29 mouse cellular contexts compared by ENCODE assay signal in genomic region chr5:81201885-81202284, GRCm38 (mm10).
DNase-seq lines count a peak whose midpoint lies in the region; ATAC-seq and TF ChIP-seq lines count a peak whose summit lies in the region.
"Had no signal": no experiment of that assay in that cellular context is flagged by ENCODE, and none has a peak within 500 bp of the region (broad histone marks: within the 10 kb centered on the region; RNA-seq: fewer than 3 reads in every experiment).

No protein-coding gene starts in this region.

- H3K4me1 ChIP-seq in forebrain, embryonic 13.5 days, result no peaks in the 10 kb centered on the region
- no peaks in the 10 kb centered on the region for H3K4me1 ChIP-seq in forebrain, embryonic 10.5 days
- H3K4me1 ChIP-seq in midbrain, embryonic 12.5 days, result no peaks in the 10 kb centered on the region
- H3K4me1 ChIP-seq in midbrain, postnatal 0 days (ENCODE audit: insufficient read depth, low read length), result no peaks in the 10 kb centered on the region; the same call in 1 of the 2 replicates
- peaks cover 3% of the 10 kb centered on the region for H3K4me1 ChIP-seq in midbrain, embryonic 13.5 days (replicated peaks)
- H3K4me1 ChIP-seq: embryonic facial prominence, embryonic 13.5 days; liver, embryonic 12.5 days; megakaryocyte, embryonic 14.5 days; stomach, embryonic 15.5 days had no signal

- no peak overlapping the region for H3K4me2 ChIP-seq in forebrain, embryonic 13.5 days
- H3K4me2 ChIP-seq in midbrain, embryonic 12.5 days (replicated peaks), result no peak overlapping the region
- no peak overlapping the region for H3K4me2 ChIP-seq in midbrain, postnatal 0 days (ENCODE audit: low read depth, low read length, poor library complexity, severe bottlenecking)
- H3K4me2 ChIP-seq in midbrain, embryonic 13.5 days (replicated peaks), result no peak overlapping the region
- H3K4me2 ChIP-seq: embryonic facial prominence, embryonic 13.5 days; hindbrain, embryonic 14.5 days; liver, embryonic 12.5 days; stomach, embryonic 15.5 days had no signal

- H3K4me3 ChIP-seq in forebrain, embryonic 13.5 days, result no peak overlapping the region
- H3K4me3 ChIP-seq in forebrain, embryonic 10.5 days, result no peak overlapping the region
- H3K4me3 ChIP-seq in midbrain, embryonic 12.5 days, result no peak overlapping the region
- no peak overlapping the region for H3K4me3 ChIP-seq in midbrain, postnatal 0 days (ENCODE audit: low read depth, low read length)
- no peak overlapping the region for H3K4me3 ChIP-seq in midbrain, embryonic 13.5 days (replicated peaks)
- H3K4me3 ChIP-seq: embryonic facial prominence, embryonic 13.5 days; liver, embryonic 12.5 days; megakaryocyte, embryonic 14.5 days; stomach, embryonic 15.5 days had no signal

- no peaks in the 10 kb centered on the region for H3K9me3 ChIP-seq in forebrain, embryonic 13.5 days (replicated peaks)
- H3K9me3 ChIP-seq in forebrain, embryonic 10.5 days, result no peaks in the 10 kb centered on the region
- no peaks in the 10 kb centered on the region for H3K9me3 ChIP-seq in midbrain, embryonic 12.5 days
- H3K9me3 ChIP-seq in midbrain, postnatal 0 days (ENCODE audit: low read length), result no peaks in the 10 kb centered on the region
- H3K9me3 ChIP-seq in midbrain, embryonic 13.5 days, result no peaks in the 10 kb centered on the region
- H3K9me3 ChIP-seq: embryonic facial prominence, embryonic 13.5 days; liver, embryonic 12.5 days; megakaryocyte, embryonic 14.5 days; stomach, embryonic 15.5 days had no signal

- peak; percentile 85 for ATAC-seq in forebrain, embryonic 13.5 days
- peak; percentile 92 for ATAC-seq in midbrain, embryonic 12.5 days (ENCODE audit: low FRiP score, low read depth)
- no peak for ATAC-seq in midbrain, postnatal 0 days (ENCODE audit: low FRiP score)
- ATAC-seq in midbrain, embryonic 13.5 days, result peak; percentile 91
- ATAC-seq: intestine, embryonic 16.5 days; liver, embryonic 12.5 days; liver, postnatal 0 days had no signal

- H3K27ac ChIP-seq in forebrain, embryonic 13.5 days, result no peak overlapping the region
- H3K27ac ChIP-seq in forebrain, embryonic 10.5 days, result no peak overlapping the region
- no peak overlapping the region for H3K27ac ChIP-seq in midbrain, embryonic 12.5 days (replicated peaks)
- H3K27ac ChIP-seq in midbrain, postnatal 0 days (ENCODE audit: low read depth, low read length), result no peak overlapping the region
- no peak overlapping the region for H3K27ac ChIP-seq in midbrain, embryonic 13.5 days
- H3K27ac ChIP-seq: embryonic facial prominence, embryonic 13.5 days; hindbrain, embryonic 14.5 days; liver, embryonic 12.5 days; stomach, embryonic 15.5 days had no signal

- WGBS in forebrain, embryonic 13.5 days, result 50% methylated on average over 4 of the region's 4 CpGs
- 92% methylated on average over 4 of the region's 4 CpGs for WGBS in forebrain, embryonic 10.5 days
- WGBS in midbrain, embryonic 12.5 days, result 42% methylated on average over 4 of the region's 4 CpGs
- WGBS in midbrain, postnatal 0 days, result 31% methylated on average over 4 of the region's 4 CpGs
- WGBS in midbrain, embryonic 13.5 days, result 22% methylated on average over 4 of the region's 4 CpGs

- no peak overlapping the region for H3K9ac ChIP-seq in forebrain, embryonic 13.5 days
- no peak overlapping the region for H3K9ac ChIP-seq in midbrain, embryonic 12.5 days (replicated peaks)
- no peak overlapping the region for H3K9ac ChIP-seq in midbrain, postnatal 0 days (replicated peaks; ENCODE audit: low read length, poor library complexity, severe bottlenecking)
- no peak overlapping the region for H3K9ac ChIP-seq in midbrain, embryonic 13.5 days (replicated peaks)
- H3K9ac ChIP-seq: embryonic facial prominence, embryonic 13.5 days; hindbrain, embryonic 14.5 days; liver, embryonic 12.5 days; liver, postnatal 0 days; stomach, embryonic 15.5 days had no signal

- no peak for TF ChIP-seq CTCF in midbrain, postnatal 0 days (IDR thresholded peaks at IDR 0.05)

- H3K36me3 ChIP-seq in forebrain, embryonic 13.5 days (ENCODE audit: poor library complexity, severe bottlenecking), result no peaks in the 10 kb centered on the region
- no peaks in the 10 kb centered on the region for H3K36me3 ChIP-seq in forebrain, embryonic 10.5 days (replicated peaks)
- H3K36me3 ChIP-seq in midbrain, embryonic 12.5 days, result no peaks in the 10 kb centered on the region
- H3K36me3 ChIP-seq in midbrain, postnatal 0 days (ENCODE audit: insufficient read depth, low read length), result no peaks in the 10 kb centered on the region
- no peaks in the 10 kb centered on the region for H3K36me3 ChIP-seq in midbrain, embryonic 13.5 days
- H3K36me3 ChIP-seq: embryonic facial prominence, embryonic 13.5 days; G1E; liver, embryonic 12.5 days; stomach, embryonic 15.5 days had no signal

- no peaks in the 10 kb centered on the region for H3K27me3 ChIP-seq in forebrain, embryonic 13.5 days
- H3K27me3 ChIP-seq in forebrain, embryonic 10.5 days (ENCODE audit: poor library complexity, severe bottlenecking), result no peaks in the 10 kb centered on the region
- H3K27me3 ChIP-seq in midbrain, embryonic 12.5 days, result no peaks in the 10 kb centered on the region
- H3K27me3 ChIP-seq in midbrain, postnatal 0 days (ENCODE audit: insufficient read depth, low read length), result no peaks in the 10 kb centered on the region
- no peaks in the 10 kb centered on the region for H3K27me3 ChIP-seq in midbrain, embryonic 13.5 days
- H3K27me3 ChIP-seq: embryonic facial prominence, embryonic 13.5 days; liver, embryonic 12.5 days; megakaryocyte, embryonic 14.5 days; stomach, embryonic 15.5 days had no signal

- no peak for DNase-seq in forebrain, embryonic 10.5 days (ENCODE audit: extremely low spot score, low spot score)
- no peak for DNase-seq in midbrain, postnatal 0 days (ENCODE audit: low spot score)
- DNase-seq in retina, postnatal 1 day, result peak; percentile 2
- DNase-seq in adrenal gland, adult (ENCODE audit: inconsistent age in 2 of 2, low spot score in 1 of 2), result no peak
- DNase-seq in spleen, adult 18-20 months, result no peak
- DNase-seq: adrenal gland, postnatal 10 days; cerebellum, adult 11 months; cerebellum, adult 9-10 months; cerebellum, postnatal 36 days; embryo, embryonic 11 days; gastrocnemius, postnatal 10 days; heart, postnatal 14 days; kidney, adult 8-10 months; kidney, postnatal 10 days; layer of hippocampus, postnatal 36 days; left cerebral cortex, postnatal 4 days; liver, postnatal 0 days; lung, postnatal 4 days; right cerebral cortex, postnatal 14 days had no signal
